Mouse (Mus musculus): ENCODE data around the gene Ankrd26.
"Not testable (repeated sequence)": the region's sequence is repeated elsewhere in the genome, so short reads cannot be mapped to it uniquely, and the experiment has no call there.

The Ankrd26 gene

DNA sequence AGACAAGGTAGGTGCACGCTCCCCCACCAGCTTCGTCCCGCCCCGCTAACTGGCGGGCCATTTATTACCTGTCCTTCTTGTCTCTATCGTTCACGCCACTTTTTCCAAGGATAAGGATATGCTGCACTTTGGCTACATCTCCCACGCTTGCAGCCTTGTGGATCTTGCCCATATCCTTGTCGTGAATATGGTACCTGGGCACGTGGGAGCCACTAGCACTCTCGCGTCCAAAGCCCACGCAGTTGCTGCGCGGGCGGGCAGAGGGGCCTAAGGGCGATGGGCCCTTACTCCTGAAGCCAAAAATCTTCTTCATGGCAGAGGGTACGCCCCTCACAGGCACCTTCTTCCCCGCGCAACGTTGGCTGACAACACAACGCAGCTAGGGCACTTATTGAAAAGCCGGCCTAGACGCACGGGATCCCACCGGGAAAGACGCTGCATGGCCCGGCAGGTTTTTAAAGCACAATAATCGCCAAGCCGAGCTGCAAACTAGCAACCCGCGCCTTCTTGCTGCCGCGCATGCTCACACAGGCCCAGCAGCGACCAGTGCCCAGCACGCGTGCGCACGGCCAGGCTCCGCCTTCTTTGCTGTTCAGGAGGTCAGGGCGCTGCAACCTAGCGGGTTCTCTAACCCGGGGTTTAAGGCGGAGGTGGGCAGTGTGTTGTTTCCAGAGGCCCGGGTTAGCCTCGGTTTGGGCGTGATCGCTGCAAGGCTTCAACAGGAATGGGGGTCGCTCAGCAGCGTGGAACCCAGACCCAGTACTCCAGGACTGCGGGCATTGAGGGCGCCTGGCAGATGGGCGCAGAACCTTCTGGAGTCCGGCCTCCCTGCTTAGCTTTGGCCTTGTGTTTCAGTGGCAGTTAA is at the start of gene Ankrd26:
Gene Ankrd26 (minus strand): TSS at position 482 of the 865 bp plus-strand sequence.
- peak; percentile 99 for ATAC-seq (ENCODE audit: low TSS enrichment)

GRCm38 (mm10) chr6:118608906-118609305 is 46.9 kb upstream of the Ankrd26 start:
- no peak for ATAC-seq (ENCODE audit: low TSS enrichment)

- ATAC-seq (ENCODE audit: low TSS enrichment) = no peak
These were observed 43.9 kb upstream of the Ankrd26 start for GRCm38 (mm10) chr6:118605974-118606373.

DNA sequence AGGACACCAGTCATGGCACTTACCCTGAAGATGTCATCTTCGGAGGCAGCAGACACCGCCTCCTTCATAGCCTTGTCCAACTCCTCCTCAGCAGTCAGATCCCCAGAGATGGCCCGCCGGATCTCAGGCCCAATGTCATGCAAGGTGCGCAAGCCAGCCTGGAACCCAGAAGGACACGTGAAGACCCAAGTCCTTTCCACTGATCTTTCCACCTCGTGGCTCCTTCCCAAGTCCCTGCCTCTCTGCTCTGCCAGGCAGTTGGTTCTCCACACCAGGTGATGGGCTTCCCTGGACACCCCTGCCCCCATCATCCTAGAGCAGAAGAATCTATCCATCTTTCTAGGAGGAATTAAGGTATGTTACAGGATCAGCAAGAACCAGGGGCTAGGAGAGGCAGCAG is 41.8 kb upstream of the Ankrd26 start:
- ATAC-seq (ENCODE audit: low TSS enrichment) = no peak

DNA sequence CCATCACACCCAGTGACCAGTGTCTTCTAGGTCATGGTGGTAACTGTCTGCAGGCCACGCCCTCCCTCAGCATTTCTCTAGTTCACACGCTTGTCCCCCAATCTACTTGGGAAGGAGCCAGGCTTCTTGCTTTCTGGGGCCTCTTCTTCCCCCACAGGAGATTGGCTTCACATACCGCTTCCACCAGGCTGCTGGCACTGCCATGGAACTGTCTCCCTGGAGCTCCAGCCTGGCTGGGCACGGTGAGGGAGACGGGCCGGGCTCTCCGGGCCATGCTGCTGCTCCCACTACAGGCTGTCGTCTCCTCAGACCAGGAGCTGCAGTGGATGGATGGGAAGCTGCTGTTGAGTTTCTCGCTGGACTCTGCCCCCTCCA is 33.6 kb upstream of the Ankrd26 start:
- ATAC-seq (ENCODE audit: low TSS enrichment) = peak; percentile 25; the same call in 1 of the 2 replicates

DNA sequence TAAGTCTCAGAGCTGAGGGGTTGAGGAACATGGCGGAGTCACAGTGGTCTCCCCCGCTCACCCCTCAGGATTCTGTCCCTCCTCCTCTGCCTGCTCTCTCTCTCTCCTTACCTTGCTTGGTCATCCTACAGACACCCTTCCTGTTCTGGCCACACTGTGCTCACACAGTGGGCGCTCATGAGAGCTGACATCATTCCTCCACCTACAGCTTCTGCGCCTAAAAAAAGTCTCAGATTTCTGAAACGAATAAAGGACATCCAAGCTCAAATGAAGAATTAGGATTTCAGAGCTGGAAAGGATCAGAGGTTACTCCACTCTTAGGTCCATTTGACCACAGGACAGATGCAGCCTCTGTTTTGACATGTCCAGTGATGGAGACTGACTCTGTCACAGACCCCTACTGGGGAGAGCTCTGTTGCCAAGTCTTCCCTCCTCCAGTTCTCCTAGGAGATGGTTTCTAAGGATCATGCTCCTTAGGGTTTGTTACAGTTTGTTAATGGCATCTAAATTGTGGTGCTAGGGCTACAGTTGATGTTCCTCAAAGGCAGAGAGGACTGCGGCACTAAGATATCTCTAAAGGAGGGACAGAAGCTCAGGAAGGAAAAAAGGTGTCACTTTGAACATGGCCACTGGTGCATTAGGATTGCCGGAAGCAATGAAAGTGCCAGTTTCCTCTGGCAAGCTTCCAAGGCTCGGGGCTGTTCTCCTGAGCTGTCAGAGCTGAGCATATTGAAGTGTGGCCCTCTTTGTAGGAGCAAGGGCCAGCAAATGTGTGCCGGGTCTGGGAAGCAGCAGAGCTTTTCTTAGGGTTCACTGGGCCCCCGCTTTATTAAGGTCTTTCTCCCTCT is 33.0 kb upstream of the Ankrd26 start:
- ATAC-seq (ENCODE audit: low TSS enrichment) = peak; percentile 88

- no peak for ATAC-seq (ENCODE audit: low TSS enrichment)
These were observed 32.0 kb upstream of the Ankrd26 start for GRCm38 (mm10) chr6:118594070-118594469.

DNA sequence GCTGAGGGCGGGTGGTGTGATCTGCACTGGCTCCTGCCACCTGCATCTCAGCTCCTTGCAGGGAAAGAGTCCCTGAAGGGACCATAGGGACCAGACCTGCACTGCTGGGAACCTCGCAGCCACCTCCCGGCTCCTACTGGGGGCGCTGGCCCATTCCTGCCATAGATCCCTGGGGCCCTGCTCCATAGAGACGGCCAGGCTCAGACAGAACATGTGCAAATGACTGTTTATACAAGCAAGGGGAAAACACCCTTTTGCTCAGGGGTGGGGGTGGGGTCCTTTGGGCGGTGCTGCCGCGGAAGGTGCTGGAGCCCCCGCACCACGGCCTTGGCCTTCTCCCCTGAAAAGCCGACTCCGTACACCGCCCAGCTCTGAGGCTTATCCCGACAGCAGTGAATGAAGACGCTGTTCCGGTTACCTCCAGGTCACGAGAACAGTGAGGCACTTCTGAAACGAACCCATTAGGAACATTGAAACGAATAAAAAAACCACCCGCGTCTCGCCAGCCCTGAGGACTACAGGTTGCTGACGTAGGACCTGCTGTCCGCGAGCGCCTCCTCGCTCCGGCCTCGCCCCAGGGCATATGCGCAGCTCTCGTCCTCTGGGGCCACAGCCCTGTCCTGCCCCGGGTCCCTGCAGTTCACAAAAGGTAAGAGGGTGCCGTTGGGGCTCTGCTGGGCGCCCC is 31.5 kb upstream of the Ankrd26 start:
- ATAC-seq (ENCODE audit: low TSS enrichment) = no peak

- ATAC-seq (ENCODE audit: low TSS enrichment) = no peak
These were observed 30.8 kb upstream of the Ankrd26 start for GRCm38 (mm10) chr6:118592662-118593376.

GRCm38 (mm10) chr6:118578741-118579140 is 16.7 kb upstream of the Ankrd26 start:
- ATAC-seq (ENCODE audit: low TSS enrichment) = not testable (repeated sequence)

DNA sequence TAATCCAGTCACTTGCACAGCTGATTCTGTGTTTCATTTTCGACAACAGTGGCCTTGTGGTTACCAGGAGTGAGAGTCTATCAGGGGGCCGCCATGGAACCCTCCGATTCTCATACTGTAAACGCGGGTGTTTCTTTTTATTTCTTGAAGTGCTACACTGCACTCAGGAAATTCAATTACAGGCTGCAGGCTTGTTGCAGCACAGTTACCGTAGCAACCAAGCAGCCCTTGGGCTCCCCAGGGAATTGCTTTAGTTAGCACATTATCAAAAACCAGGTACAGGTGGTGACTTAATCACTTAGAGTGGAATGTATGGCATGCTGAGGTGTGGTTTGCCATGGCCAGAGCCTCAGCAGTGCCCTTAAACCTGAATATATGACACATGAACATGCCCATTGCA is 12.3 kb upstream of the Ankrd26 start:
- ATAC-seq (ENCODE audit: low TSS enrichment) = no peak

DNA sequence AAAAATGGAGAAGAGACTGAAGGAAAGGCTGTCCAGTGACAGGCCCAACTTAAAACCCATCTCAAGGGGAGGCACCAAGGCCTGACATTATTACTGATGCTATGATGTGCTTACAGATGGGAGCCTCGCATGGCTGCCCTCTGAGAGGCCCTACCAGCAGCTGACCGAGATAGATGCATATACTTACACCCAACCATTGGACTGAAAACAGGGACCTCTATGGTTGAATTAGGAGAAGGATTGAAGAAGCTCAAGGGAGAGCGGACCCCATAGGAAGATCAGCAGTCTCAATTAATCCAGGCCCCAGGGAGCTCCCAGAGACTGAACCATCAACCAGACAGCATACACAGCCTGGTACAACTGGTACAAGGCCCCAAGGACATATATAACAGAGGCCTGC is 5.8 kb upstream of the Ankrd26 start:
- ATAC-seq (ENCODE audit: low TSS enrichment) = no peak

DNA sequence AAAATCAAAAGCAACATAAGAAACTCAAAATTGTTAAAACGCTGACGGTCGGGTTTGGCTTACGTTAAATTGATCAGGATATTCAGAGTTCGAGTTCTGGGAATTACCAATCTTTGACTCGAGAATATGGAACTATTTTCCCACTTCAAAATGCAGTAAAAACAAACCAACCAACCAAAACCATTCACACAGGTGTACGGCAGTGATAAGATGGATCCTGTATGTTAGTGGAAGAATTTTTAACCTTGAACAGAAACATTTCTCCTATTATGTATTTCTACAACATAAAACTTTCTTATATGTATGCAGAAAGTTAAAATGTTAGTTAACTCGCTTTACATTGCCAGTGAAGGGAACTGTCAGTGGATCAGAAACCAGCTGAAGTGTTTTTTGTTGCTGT is 801 bp downstream of the Ankrd26 start:
- no peak for ATAC-seq (ENCODE audit: low TSS enrichment)

DNA sequence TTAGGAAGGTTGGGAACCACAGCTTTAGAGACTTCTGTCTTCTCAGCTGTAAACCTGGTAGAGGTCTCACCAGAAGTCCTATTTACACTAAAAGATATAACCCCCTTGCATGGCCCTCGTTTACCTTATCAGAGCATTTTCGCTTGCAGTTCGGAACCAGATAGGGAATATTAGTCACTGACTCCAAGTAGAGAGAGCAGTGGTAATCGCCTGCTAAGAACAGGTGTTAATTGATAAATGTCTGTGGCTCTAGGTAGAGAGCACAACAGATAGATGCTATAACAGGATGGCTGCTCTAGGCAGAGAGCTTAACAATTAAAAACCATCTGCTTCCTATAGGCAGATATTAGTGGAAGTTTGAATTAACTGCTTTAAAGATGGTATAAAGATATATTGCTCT is 23.4 kb downstream of the Ankrd26 start:
- ATAC-seq (ENCODE audit: low TSS enrichment) = no peak

- ATAC-seq (ENCODE audit: low TSS enrichment) = not testable (repeated sequence)
These were observed 24.8 kb downstream of the Ankrd26 start for GRCm38 (mm10) chr6:118537201-118537600.

- ATAC-seq (ENCODE audit: low TSS enrichment) = no peak
These were observed 26.7 kb downstream of the Ankrd26 start for GRCm38 (mm10) chr6:118535321-118535720.

DNA sequence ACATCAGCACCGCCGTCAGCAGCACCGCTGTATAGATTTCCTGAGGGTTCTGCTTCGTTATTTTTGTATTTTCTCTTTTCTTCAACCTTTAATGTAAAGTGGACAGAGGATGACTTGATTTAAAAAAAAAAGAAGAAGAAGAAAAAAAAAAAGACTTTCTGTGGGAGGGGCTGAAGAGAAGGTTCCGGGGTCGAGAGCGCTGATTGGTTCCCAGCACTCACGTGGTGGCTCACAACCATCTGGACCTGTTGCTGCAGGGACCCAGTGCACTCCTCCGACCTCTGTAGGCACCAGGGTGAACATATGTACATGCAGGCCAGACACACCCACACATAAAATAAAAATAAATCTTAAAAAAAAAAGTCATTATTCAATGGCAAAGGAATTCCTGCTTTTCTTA is 28.6 kb downstream of the Ankrd26 start:
- no peak for ATAC-seq (ENCODE audit: low TSS enrichment)

DNA sequence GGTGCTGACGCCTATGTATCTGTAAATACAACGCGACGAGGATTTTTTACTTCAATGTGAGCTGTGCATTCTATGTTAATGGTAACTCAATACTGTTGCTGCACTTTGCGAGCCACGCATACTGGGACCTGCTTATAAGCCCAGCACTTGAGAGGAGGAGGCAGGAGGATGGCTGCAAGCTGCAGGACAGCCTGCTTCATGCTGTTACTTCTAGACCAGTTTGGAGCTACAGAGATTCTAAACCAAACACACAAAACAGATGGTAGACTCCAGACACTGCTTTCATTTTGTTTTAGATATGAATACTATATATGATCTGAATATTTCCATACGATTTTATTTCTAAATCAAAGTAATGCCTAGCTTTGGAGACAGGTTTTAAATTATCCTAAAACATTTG is 41.4 kb downstream of the Ankrd26 start:
- peak; percentile 65; the same call in 1 of the 2 replicates for ATAC-seq (ENCODE audit: low TSS enrichment)

DNA sequence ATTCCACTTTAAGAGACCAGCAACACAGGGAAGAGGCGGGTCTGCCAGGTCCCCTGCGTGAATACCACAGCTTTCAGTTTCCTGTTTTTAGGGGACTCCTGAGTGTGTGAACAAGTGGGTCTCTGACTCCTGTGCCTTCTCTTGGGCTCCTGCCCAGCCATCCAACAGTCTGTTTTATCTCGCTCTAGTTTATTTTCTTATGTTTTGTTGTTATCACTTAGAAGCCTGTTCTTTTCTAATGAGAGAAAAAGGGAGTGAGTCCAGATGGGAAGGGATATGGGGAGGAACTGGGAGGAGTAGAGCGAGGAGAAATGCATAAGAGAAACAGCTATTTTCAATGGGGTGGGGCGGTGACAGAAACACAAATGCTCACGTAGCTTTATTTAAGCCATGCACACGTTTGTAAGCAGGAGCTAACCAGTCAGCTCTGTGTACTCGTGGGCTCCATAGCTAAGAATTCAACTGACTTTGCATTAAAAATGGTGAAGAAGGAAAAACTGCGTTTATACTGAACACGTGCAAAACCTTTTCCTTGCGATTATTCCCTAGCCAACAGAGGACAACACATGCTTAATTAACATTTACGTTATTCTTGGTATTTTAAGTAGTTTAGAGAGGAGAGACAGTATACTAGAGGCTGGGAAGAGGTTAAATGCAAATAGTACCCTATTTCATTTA is 48.6 kb downstream of the Ankrd26 start:
- ATAC-seq (ENCODE audit: low TSS enrichment) = no peak

DNA sequence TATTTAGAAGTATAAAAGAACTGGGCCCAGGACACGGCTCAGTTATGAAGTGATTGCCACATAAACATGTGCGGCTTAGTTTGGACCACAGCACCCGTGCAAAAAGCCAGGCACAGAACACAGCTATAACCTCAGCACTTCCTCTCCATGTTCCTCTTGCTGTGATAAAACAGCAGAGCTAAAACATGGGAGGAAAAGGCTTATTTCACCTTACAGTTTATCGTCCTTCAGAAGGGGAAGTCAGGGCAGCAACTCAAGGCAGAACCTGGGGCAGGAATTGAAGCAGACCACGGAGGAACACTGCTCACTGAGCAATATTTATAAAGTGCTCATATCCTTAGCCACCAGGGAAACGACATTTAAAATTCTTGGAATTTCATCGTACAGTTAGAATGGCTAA is 63.0 kb downstream of the Ankrd26 start:
- ATAC-seq (ENCODE audit: low TSS enrichment) = no peak

GRCm38 (mm10) chr6:118482125-118482524 is 79.9 kb downstream of the Ankrd26 start:
- ATAC-seq (ENCODE audit: low TSS enrichment) = no peak
